Comparison of ENCODE assay signal across 17 mouse cellular contexts in genomic region chr4:123292989-123293388, GRCm38 (mm10). TPM values are rescaled to one million over a fixed set of nuclear protein-coding genes. Genes with fewer than 3 reads are reported as not detected.
"Had no signal": no experiment of that assay in that cellular context is flagged by ENCODE, and none has a peak within 500 bp of the region (broad histone marks: within the 10 kb centered on the region; RNA-seq: fewer than 3 reads in every experiment).

No protein-coding gene starts in this region.

- ATAC-seq: midbrain, embryonic 15.5 days had no signal

- DNase-seq: lung, postnatal 14 days; thymus, postnatal 4 days had no signal

- H3K9me3 ChIP-seq: limb, embryonic 10.5 days; liver, embryonic 15.5 days; lung, embryonic 15.5 days; megakaryocyte, embryonic 14.5 days; midbrain, embryonic 15.5 days; neural tube, embryonic 12.5 days had no signal

- H3K9ac ChIP-seq: liver, embryonic 15.5 days; lung, embryonic 15.5 days; midbrain, embryonic 15.5 days; neural tube, embryonic 12.5 days had no signal

- H3K4me2 ChIP-seq: liver, embryonic 11.5 days; liver, embryonic 15.5 days; lung, embryonic 15.5 days; midbrain, embryonic 11.5 days; midbrain, embryonic 15.5 days; neural tube, embryonic 12.5 days had no signal

- H3K27ac ChIP-seq: left cerebral cortex, adult 2 months; limb, embryonic 10.5 days; liver, embryonic 15.5 days; lung, embryonic 15.5 days; macrophage; midbrain, embryonic 15.5 days; neural tube, embryonic 12.5 days; stomach, postnatal 0 days had no signal

- H3K4me1 ChIP-seq: lung, embryonic 15.5 days; midbrain, embryonic 15.5 days; neural tube, embryonic 12.5 days had no signal

- H3K4me3 ChIP-seq: left cerebral cortex, adult 2 months; limb, embryonic 10.5 days; liver, embryonic 15.5 days; lung, embryonic 15.5 days; megakaryocyte, embryonic 14.5 days; midbrain, embryonic 15.5 days; neural tube, embryonic 12.5 days had no signal

- H3K27me3 ChIP-seq: liver, embryonic 15.5 days; lung, embryonic 15.5 days; megakaryocyte, embryonic 14.5 days; midbrain, embryonic 15.5 days; neural tube, embryonic 12.5 days had no signal

RNA-seq across cellular contexts. Expression of gene Oxct2a, which starts 30.4 kb away (rescaled TPM):
- total RNA-seq: layer of hippocampus, postnatal 25 days; left cerebral cortex, adult 2 months; left cerebral cortex, postnatal 14 days; monocyte, adult 5-6 weeks; neutrophil, adult 5-6 weeks had no signal
- polyA plus RNA-seq: limb, embryonic 10.5 days; liver, embryonic 15.5 days; lung, embryonic 15.5 days; macrophage; midbrain, embryonic 11.5 days; neural tube, embryonic 12.5 days; stomach, postnatal 0 days had no signal

RNA-seq across cellular contexts. Expression of gene Bmp8a, which starts 50.1 kb away (rescaled TPM):
- total RNA-seq: monocyte, adult 5-6 weeks; neutrophil, adult 5-6 weeks had no signal
- polyA plus RNA-seq: macrophage; midbrain, embryonic 15.5 days had no signal

RNA-seq across cellular contexts. Expression of gene Heyl, which starts 59.6 kb away (rescaled TPM):
- total RNA-seq: monocyte, adult 5-6 weeks; neutrophil, adult 5-6 weeks had no signal
- polyA plus RNA-seq: macrophage had no signal
